Mouse (Mus musculus): ENCODE data around the gene Fga. TPM values are rescaled to one million over a fixed set of nuclear protein-coding genes. Genes with fewer than 3 reads are reported as not detected.

Gene Fga
- polyA plus RNA-seq, 1 experiment from 2014 or later, result 0.09 TPM

Other genes with a start within 250 kb of the Fga start
- 1.00 and 1.7 TPM in 2 replicates for gene Rbm46, start 149.6 kb upstream of the Fga start, polyA plus RNA-seq (2014; fragmentation: Nextera tagmentation; extraction: Ambion mirVana)
- gene Lrat, start 122.1 kb upstream of the Fga start, polyA plus RNA-seq (2014; fragmentation: Nextera tagmentation; extraction: Ambion mirVana), result 0.05 and 0.43 TPM in 2 replicates
- not detected in 2 replicates for gene Fgg, start 18.4 kb upstream of the Fga start, polyA plus RNA-seq (2014; fragmentation: Nextera tagmentation; extraction: Ambion mirVana)
- gene Fgb, start 23.8 kb downstream of the Fga start, polyA plus RNA-seq (2014; fragmentation: Nextera tagmentation; extraction: Ambion mirVana), result not detected in 2 replicates
- 103 and 119 TPM in 2 replicates for gene Plrg1, start 29.4 kb downstream of the Fga start, polyA plus RNA-seq (2014; fragmentation: Nextera tagmentation; extraction: Ambion mirVana)
- 1.2 and 1.8 TPM in 2 replicates for gene Dchs2, start 101.9 kb downstream of the Fga start, polyA plus RNA-seq (2014; fragmentation: Nextera tagmentation; extraction: Ambion mirVana)

All from midbrain, embryonic 14.5 days (tissue).